Comparison of ENCODE assay signal across 8 mouse cellular contexts in genomic region chr11:44211871-44212441, GRCm38 (mm10).
DNase-seq lines count a peak whose midpoint lies in the region; ATAC-seq and TF ChIP-seq lines count a peak whose summit lies in the region.

No protein-coding gene starts in this region.

- H3K27me3 ChIP-seq in E14TG2a.4 (ENCODE audit: insufficient read depth, low read length), result no peaks in the 10 kb centered on the region
- no peaks in the 10 kb centered on the region for H3K27me3 ChIP-seq in kidney, embryonic 16.5 days (ENCODE audit: insufficient read depth, low read length)
- no peaks in the 10 kb centered on the region for H3K27me3 ChIP-seq in lung, postnatal 0 days (replicated peaks; ENCODE audit: insufficient read depth, low read length)

- no peaks in the 10 kb centered on the region for H3K36me3 ChIP-seq in E14TG2a.4 (ENCODE audit: insufficient read depth, low read length)
- no peaks in the 10 kb centered on the region for H3K36me3 ChIP-seq in kidney, embryonic 16.5 days (ENCODE audit: insufficient read depth, low read length)
- H3K36me3 ChIP-seq in lung, postnatal 0 days (ENCODE audit: insufficient read depth, low read length), result no peaks in the 10 kb centered on the region

- H3K4me1 ChIP-seq in E14TG2a.4 (replicated peaks; ENCODE audit: low read depth, low read length), result no peaks in the 10 kb centered on the region
- H3K4me1 ChIP-seq in kidney, embryonic 16.5 days (ENCODE audit: insufficient read depth, low read length), result no peaks in the 10 kb centered on the region
- no peaks in the 10 kb centered on the region for H3K4me1 ChIP-seq in lung, postnatal 0 days (ENCODE audit: insufficient read depth, low read depth, low read length)

- peak; percentile 54 for TF ChIP-seq CTCF in E14TG2a.4 (conservative IDR thresholded peaks at IDR 0.05; ENCODE audit: low read length)
- peak; percentile 77 for TF ChIP-seq CTCF in lung, postnatal 0 days (IDR thresholded peaks at IDR 0.05)

- H3K4me2 ChIP-seq in kidney, embryonic 16.5 days (replicated peaks; ENCODE audit: low read depth, low read length), result no peak overlapping the region
- no peak overlapping the region for H3K4me2 ChIP-seq in lung, postnatal 0 days (replicated peaks; ENCODE audit: low read depth, low read length)

- H3K9ac ChIP-seq in kidney, embryonic 16.5 days (replicated peaks; ENCODE audit: low read length), result no peak overlapping the region
- no peak overlapping the region for H3K9ac ChIP-seq in lung, postnatal 0 days (replicated peaks; ENCODE audit: low read depth)

- ATAC-seq in kidney, embryonic 16.5 days (ENCODE audit: low FRiP score, low TSS enrichment), result peak; percentile 65; the same call in 1 of the 2 replicates
- ATAC-seq in lung, postnatal 0 days, result peak; percentile 87
- no peak for ATAC-seq in erythroid progenitor cell, adult 5-6 weeks (replicated peaks; ENCODE audit: low FRiP score, poor library complexity, severe bottlenecking)

- peak; percentile 54 for DNase-seq in 416B (ENCODE audit: low read depth)
- peak; percentile 2 for DNase-seq in cerebellum, adult 9-11 months
- peak; percentile 21 for DNase-seq in gastrocnemius, postnatal 25 days
- DNase-seq in lung, postnatal 0 days (ENCODE audit: low spot score), result peak; percentile 88
- DNase-seq in right cerebral cortex, postnatal 4 days, result peak; percentile 7

- TF ChIP-seq EP300 in lung, postnatal 0 days (IDR thresholded peaks at IDR 0.05), result peak; percentile 43; the same call in 1 of the 2 replicates

- peaks cover 9% of the 10 kb centered on the region; the same call in 1 of the 2 replicates for H3K9me3 ChIP-seq in E14TG2a.4 (ENCODE audit: low read length)
- no peaks in the 10 kb centered on the region for H3K9me3 ChIP-seq in kidney, embryonic 16.5 days (ENCODE audit: low read length)
- no peaks in the 10 kb centered on the region for H3K9me3 ChIP-seq in lung, postnatal 0 days (ENCODE audit: low read length)

- whole genome bisulfite sequencing in kidney, embryonic 16.5 days, result 37% methylated on average over 9 of the region's 9 CpGs
- 42% methylated on average over 9 of the region's 9 CpGs for WGBS in lung, postnatal 0 days

- 0 out of 2 replicates have a peak overlapping the region, but pooled peaks have one; percentile 3 for H3K27ac ChIP-seq in kidney, embryonic 16.5 days (ENCODE audit: low read length)
- peak overlapping the region; percentile 59; the same call in 1 of the 2 replicates for H3K27ac ChIP-seq in lung, postnatal 0 days (ENCODE audit: low read length)

- no peak overlapping the region for H3K4me3 ChIP-seq in E14TG2a.4 (replicated peaks; ENCODE audit: low read length)
- H3K4me3 ChIP-seq in kidney, embryonic 16.5 days (ENCODE audit: low read length), result no peak overlapping the region
- H3K4me3 ChIP-seq in lung, postnatal 0 days (ENCODE audit: low read depth, low read length), result no peak overlapping the region

Comparison
In these comparisons a context has a peak if more than half of its experiments do, and no peak if none do; other contexts are left out.
1. DNase-seq: peak in every context shown above with its lines; median percentile 88 in lung, postnatal 0 days; 54 in 416B; 21 in gastrocnemius, postnatal 25 days; 7 in right cerebral cortex, postnatal 4 days; 2 in cerebellum, adult 9-11 months.